Mouse (Mus musculus) gastrocnemius, postnatal 25 days (tissue): Measurements from ENCODE around the gene Nsd1. TPM values are rescaled to one million over a fixed set of nuclear protein-coding genes. Genes with fewer than 3 reads are reported as not detected.
"Not testable (repeated sequence)": the region's sequence is repeated elsewhere in the genome, so short reads cannot be mapped to it uniquely, and the experiment has no call there.

Experiments used
- DNase-seq: peaks from one replicate; pipeline ENCODE4 v3.0.0; 2022
- long read RNA-seq, 2 experiments: library from polyadenylated mRNA; stranded (forward); transcript quantifications; one replicate each; pipeline ENCODE4 v2.0.0; 2021
- total RNA-seq, 2 experiments: library from RNA; stranded (reverse); gene quantifications; 1 replicate in 1 of 2; 2 replicates in 1 of 2; pipeline ENCODE4 v1.2.3; 2021

Nsd1 gene
- total RNA-seq: 10 to 100 TPM; 46.0 to 51.2 TPM
- long read RNA-seq, experiment 1, partial matches to known transcripts: 13 of 31 reads
- long read RNA-seq, experiment 1, other reads (novel, unspliced or antisense): 14 of 31 reads
- long read RNA-seq, experiment 2, partial matches to known transcripts: 6 of 28 reads
- long read RNA-seq, experiment 2, other reads (novel, unspliced or antisense): 19 of 28 reads

- no peak for DNase-seq
Observed at GRCm38 (mm10) chr13:55209649-55210192, at the start of gene Nsd1. Gene Nsd1 (plus strand): TSS chr13:55209782.

- no peak for DNase-seq
Observed at GRCm38 (mm10) chr13:55162365-55162764, 47.2 kb upstream of the Nsd1 start.

GRCm38 (mm10) chr13:55163553-55163952 is 46.0 kb upstream of the Nsd1 start:
- no peak for DNase-seq

GRCm38 (mm10) chr13:55165831-55166339 is 43.7 kb upstream of the Nsd1 start:
- no peak for DNase-seq

- no peak for DNase-seq
Observed at GRCm38 (mm10) chr13:55166806-55167725, 42.5 kb upstream of the Nsd1 start.

GRCm38 (mm10) chr13:55167798-55168197 is 41.8 kb upstream of the Nsd1 start:
- DNase-seq: no peak

GRCm38 (mm10) chr13:55168255-55168654 is 41.3 kb upstream of the Nsd1 start:
- no peak for DNase-seq

GRCm38 (mm10) chr13:55168958-55169369 is 40.6 kb upstream of the Nsd1 start:
- DNase-seq: peak; percentile 90

- DNase-seq: peak; percentile 83
Observed at GRCm38 (mm10) chr13:55171517-55172335, 37.9 kb upstream of the Nsd1 start.

GRCm38 (mm10) chr13:55172336-55172770 is 37.2 kb upstream of the Nsd1 start:
- DNase-seq: no peak

GRCm38 (mm10) chr13:55174347-55174746 is 35.2 kb upstream of the Nsd1 start:
- no peak for DNase-seq

GRCm38 (mm10) chr13:55176265-55176664 is 33.3 kb upstream of the Nsd1 start:
- DNase-seq: no peak

GRCm38 (mm10) chr13:55177903-55178496 is 31.6 kb upstream of the Nsd1 start:
- DNase-seq: peak; percentile 57

- DNase-seq: peak; percentile 52
Observed at GRCm38 (mm10) chr13:55178556-55178955, 31.0 kb upstream of the Nsd1 start.

- DNase-seq: no peak
Observed at GRCm38 (mm10) chr13:55179591-55179990, 30.0 kb upstream of the Nsd1 start.

GRCm38 (mm10) chr13:55181786-55182172 is 27.8 kb upstream of the Nsd1 start:
- DNase-seq: no peak

GRCm38 (mm10) chr13:55182173-55182894 is 27.2 kb upstream of the Nsd1 start:
- peak; percentile 71 for DNase-seq

GRCm38 (mm10) chr13:55183382-55183781 is 26.2 kb upstream of the Nsd1 start:
- no peak for DNase-seq

GRCm38 (mm10) chr13:55187062-55187461 is 22.5 kb upstream of the Nsd1 start:
- not testable (repeated sequence) for DNase-seq

- DNase-seq: no peak
Observed at GRCm38 (mm10) chr13:55189531-55190107, 20.0 kb upstream of the Nsd1 start.
